Mouse (Mus musculus) heart, adult 8-10 months (tissue): ENCODE data around the gene Ikzf2. TPM values are rescaled to one million over a fixed set of nuclear protein-coding genes. Genes with fewer than 3 reads are reported as not detected.

Experiments used
- DNase-seq: peaks from one replicate; pipeline ENCODE4 v3.0.0; 2022; ENCODE audit warnings: low spot score
- total RNA-seq, 4 experiments: library from RNA; stranded (reverse); gene quantifications; 2 replicates each; pipeline ENCODE4 v1.2.4; 2022

The Ikzf2 gene
- total RNA-seq, 4 experiments from 2014 or later: 5.8 to 8.6 (median 7.7) TPM

GRCm38 (mm10) chr1:69591889-69592288, 95.2 kb downstream of the Ikzf2 start:
- no peak for DNase-seq

- DNase-seq: peak; percentile 4
Measured at GRCm38 (mm10) chr1:69591328-69591801, 95.7 kb downstream of the Ikzf2 start.

- DNase-seq: no peak
Measured at GRCm38 (mm10) chr1:69585546-69585945, 101.5 kb downstream of the Ikzf2 start.

- DNase-seq: no peak
Measured at GRCm38 (mm10) chr1:69583932-69584659, 102.9 kb downstream of the Ikzf2 start.

- DNase-seq: no peak
Measured at GRCm38 (mm10) chr1:69578917-69579316, 108.1 kb downstream of the Ikzf2 start.

- no peak for DNase-seq
Measured at GRCm38 (mm10) chr1:69559443-69560090, 127.5 kb downstream of the Ikzf2 start.

- DNase-seq: no peak
Measured at GRCm38 (mm10) chr1:69555636-69556151, 131.4 kb downstream of the Ikzf2 start.

- DNase-seq: no peak
Measured at GRCm38 (mm10) chr1:69549987-69550386, 137.1 kb downstream of the Ikzf2 start.

- DNase-seq: no peak
Measured at GRCm38 (mm10) chr1:69545885-69546253, 141.2 kb downstream of the Ikzf2 start.

GRCm38 (mm10) chr1:69545217-69545884, 141.7 kb downstream of the Ikzf2 start:
- DNase-seq: no peak

GRCm38 (mm10) chr1:69543774-69544597, 143.1 kb downstream of the Ikzf2 start:
- no peak for DNase-seq

GRCm38 (mm10) chr1:69542546-69542945, 144.5 kb downstream of the Ikzf2 start:
- DNase-seq: no peak

- no peak for DNase-seq
Measured at GRCm38 (mm10) chr1:69538663-69539062, 148.4 kb downstream of the Ikzf2 start.

- DNase-seq: no peak
Measured at GRCm38 (mm10) chr1:69537619-69538018, 149.4 kb downstream of the Ikzf2 start.

GRCm38 (mm10) chr1:69535507-69535906, 151.5 kb downstream of the Ikzf2 start:
- DNase-seq: no peak

GRCm38 (mm10) chr1:69533048-69533447, 154.0 kb downstream of the Ikzf2 start:
- DNase-seq: no peak

GRCm38 (mm10) chr1:69528696-69529095, 158.3 kb downstream of the Ikzf2 start:
- DNase-seq: no peak

- no peak for DNase-seq
Measured at GRCm38 (mm10) chr1:69521656-69522055, 165.4 kb downstream of the Ikzf2 start.

GRCm38 (mm10) chr1:69519356-69519755, 167.7 kb downstream of the Ikzf2 start:
- no peak for DNase-seq

- no peak for DNase-seq
Measured at GRCm38 (mm10) chr1:69518012-69518411, 169.0 kb downstream of the Ikzf2 start.

- no peak for DNase-seq
Measured at GRCm38 (mm10) chr1:69516144-69516543, 170.9 kb downstream of the Ikzf2 start.
